Mouse (Mus musculus) heart, postnatal 36 days (tissue): ENCODE data around the gene Olfr49. TPM values are rescaled to one million over a fixed set of nuclear protein-coding genes. Genes with fewer than 3 reads are reported as not detected.

Experiments
- DNase-seq, 2 experiments: peaks; one replicate each; pipeline ENCODE4 v3.0.0; 2021 to 2022
- intact Hi-C: fragments of 180-260 bp; cut with DNase I; formaldehyde crosslinking; loops from one replicate; pipeline ENCODE4 v1.15.1; 2025
- total RNA-seq, 2 experiments: library from RNA; stranded (reverse); gene quantifications; 2 replicates each; pipeline ENCODE4 v1.2.3; 2021

Gene Olfr49
- not detected for total RNA-seq

- no peak for DNase-seq
- intact Hi-C loops, result no loop called here
Measured at GRCm38 (mm10) chr14:54284839-54285238, at the start of gene Olfr49. TSS of gene Olfr49 (minus strand) at chr14:54284939.

- intact Hi-C loops, result no loop called here
Measured at GRCm38 (mm10) chr14:54333452-54334189, 48.9 kb upstream of the Olfr49 start.

GRCm38 (mm10) chr14:54332176-54333074 lies 47.7 kb upstream of the Olfr49 start:
- intact Hi-C loops, result no loop called here
- DNase-seq, result no peak

More at GRCm38 (mm10) chr14:54333452-54334189, 48.9 kb upstream of the Olfr49 start:
- peak in 1 of 2 experiments; percentile 9 for DNase-seq

DNA sequence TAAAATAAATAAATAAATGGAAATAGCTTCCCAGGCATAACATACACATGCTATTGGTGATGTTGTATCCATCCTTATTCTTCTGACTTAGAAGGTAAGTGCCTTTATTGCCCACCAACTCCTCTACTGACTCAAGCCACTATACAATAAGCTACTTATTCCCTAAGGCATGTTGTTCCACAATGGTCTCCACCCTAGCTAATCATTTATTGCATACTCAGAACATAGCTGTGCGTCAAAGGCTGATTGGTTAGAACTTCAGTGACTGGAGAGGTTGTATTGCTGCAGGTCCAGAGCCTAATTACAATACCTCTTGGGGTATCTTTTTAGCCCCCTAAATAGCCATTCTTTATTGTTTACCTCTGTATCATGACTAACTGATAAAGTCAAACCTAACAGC lies 46.4 kb upstream of the Olfr49 start:
- intact Hi-C loops, result no loop called here

GRCm38 (mm10) chr14:54329201-54329600 lies 44.5 kb upstream of the Olfr49 start:
- intact Hi-C loops, result loop anchor here (5.0 kb wide), 1 partner anchor 92 kb away; no protein-coding TSS in a partner anchor
- DNase-seq, result no peak

More for the DNA sequence above, 46.4 kb upstream of the Olfr49 start:
- DNase-seq, result no peak

DNA sequence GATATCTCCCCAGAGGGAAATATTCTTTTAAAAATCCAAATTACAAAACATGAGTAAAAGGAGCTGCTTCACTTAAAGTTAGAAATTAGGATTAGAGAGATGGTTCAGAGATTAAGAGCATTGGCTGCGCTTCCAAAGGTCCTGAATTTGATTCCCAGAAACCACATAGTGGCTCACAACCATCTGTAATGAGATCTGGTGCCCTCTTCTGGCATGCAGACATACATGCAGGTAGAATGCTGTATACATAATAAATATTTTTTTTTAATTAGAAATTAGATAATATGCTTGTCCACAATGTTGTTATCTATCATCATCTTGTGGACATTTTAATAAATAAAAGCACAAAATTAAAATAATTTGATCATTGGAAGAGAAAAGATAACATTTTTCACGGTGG lies 43.8 kb upstream of the Olfr49 start:
- intact Hi-C loops, result loop anchor here (5.0 kb wide), 1 partner anchor 91 kb away; no protein-coding TSS in a partner anchor

GRCm38 (mm10) chr14:54324486-54324885 lies 39.7 kb upstream of the Olfr49 start:
- no peak for DNase-seq
- intact Hi-C loops, result no loop called here

More for the DNA sequence above, 43.8 kb upstream of the Olfr49 start:
- DNase-seq, result no peak

DNA sequence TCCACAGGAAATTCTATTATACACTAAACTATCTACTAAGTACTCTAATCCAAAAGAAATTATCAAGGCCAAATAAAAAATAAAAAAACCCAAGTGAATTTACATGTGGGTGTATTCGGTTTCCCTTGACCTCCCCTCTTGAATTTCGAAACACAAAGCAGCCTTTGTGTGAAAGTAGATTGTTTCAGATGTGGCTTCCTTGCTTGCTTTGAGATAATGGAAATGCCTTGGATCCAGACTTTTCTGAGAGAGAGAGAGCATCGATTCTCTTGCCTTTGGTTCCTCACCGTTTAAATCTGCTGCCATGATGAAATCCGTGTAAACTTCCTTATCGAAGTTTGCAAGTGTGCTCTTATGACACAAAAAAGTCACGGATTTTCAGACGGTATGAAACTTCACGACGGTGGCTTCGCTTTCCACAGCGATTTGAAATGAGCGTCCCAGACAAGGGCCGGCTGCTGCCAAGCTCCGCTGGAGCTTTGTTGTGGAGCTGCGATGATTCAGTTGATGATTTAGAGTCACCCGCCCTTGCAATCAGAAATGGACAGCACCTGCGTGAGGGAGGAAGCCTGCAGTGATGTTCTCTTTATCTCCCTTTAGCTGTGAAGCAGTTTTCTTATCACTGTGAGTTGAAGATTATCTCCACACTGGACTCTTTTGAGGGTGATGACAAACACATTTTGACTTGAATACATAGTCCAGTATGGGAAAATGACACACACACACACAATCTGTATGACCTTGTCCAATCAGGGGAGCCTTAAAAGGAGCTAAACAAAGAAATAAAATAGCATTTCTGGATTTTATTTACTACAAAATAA lies 37.0 kb upstream of the Olfr49 start:
- DNase-seq, result no peak
- intact Hi-C loops, result no loop called here

GRCm38 (mm10) chr14:54311763-54312162 lies 27.0 kb upstream of the Olfr49 start:
- intact Hi-C loops, result no loop called here
- DNase-seq, result no peak

DNA sequence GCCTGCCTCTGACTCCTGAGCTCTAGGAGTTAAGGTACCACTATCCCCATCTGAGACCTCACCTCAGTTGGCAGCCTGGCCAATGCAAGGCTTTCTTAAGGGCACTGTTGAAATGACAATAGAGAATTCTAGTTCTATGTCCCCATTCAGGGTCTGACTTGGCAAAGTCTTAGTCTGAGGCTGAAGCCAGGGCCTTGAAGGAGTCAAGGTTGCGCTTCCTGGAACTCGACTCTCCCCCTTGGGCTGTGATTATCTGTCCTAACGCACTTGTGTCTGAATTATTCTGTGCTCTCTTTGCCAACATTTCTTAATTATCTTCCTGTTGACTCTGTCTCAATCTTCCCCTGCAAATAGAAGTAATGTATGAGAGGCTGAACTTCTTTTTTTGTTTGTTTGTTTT lies 15.9 kb upstream of the Olfr49 start:
- intact Hi-C loops, result no loop called here
- DNase-seq, result no peak

GRCm38 (mm10) chr14:54300136-54300535 lies 15.4 kb upstream of the Olfr49 start:
- no peak for DNase-seq
- intact Hi-C loops, result no loop called here

DNA sequence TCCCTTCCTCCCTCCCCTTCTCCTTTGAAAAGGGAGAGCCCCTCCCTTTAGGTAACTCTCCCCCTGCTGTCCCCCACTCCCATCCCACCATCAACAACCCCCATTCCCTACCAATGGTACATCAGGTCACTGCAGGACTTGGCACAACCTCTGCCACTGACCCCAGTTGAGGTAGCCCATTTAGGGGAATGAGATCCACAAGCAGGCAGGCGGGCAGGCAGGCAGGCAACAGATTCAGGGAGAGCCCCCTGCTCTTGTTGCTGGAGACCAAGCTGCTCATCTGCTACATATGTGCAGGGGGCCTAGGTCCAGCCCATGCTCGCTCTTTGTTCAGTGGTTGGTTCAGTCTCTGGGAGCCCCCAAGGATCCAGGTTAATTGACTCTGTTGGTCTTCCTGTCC lies 8.3 kb downstream of the Olfr49 start:
- no peak for DNase-seq
- intact Hi-C loops, result no loop called here

GRCm38 (mm10) chr14:54272696-54273095 lies 12.0 kb downstream of the Olfr49 start:
- intact Hi-C loops, result no loop called here
- no peak for DNase-seq

DNA sequence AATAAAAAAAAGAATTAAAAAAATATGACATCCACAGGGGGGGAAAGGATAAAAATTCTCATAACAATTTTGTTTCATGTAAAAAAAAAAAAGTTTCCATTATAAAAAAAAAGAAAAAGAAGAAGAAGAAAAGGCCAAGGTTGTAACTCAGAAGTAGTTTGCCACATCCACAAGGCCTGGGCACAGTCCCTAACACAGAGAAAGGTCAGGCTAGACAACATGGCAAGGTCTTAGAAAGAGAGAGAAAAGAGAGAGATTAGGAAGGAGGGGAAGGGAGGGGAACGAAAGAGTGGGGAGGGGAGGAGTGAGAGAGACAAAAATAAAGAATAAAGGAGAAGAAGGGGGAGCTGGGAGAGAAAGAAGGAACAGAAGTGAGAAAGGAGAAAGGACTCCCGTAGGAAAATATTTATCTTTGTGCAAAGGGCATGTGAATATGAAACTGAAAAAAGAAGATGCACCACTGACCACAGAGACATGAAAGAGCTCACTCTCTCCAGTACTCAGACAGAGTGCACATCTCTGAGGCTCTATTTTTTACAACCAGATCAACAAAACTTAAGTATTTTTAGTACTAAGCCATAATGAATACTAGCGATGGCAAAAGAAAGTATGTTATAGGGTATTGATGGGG lies 12.6 kb downstream of the Olfr49 start:
- intact Hi-C loops, result no loop called here
- DNase-seq, result no peak

DNA sequence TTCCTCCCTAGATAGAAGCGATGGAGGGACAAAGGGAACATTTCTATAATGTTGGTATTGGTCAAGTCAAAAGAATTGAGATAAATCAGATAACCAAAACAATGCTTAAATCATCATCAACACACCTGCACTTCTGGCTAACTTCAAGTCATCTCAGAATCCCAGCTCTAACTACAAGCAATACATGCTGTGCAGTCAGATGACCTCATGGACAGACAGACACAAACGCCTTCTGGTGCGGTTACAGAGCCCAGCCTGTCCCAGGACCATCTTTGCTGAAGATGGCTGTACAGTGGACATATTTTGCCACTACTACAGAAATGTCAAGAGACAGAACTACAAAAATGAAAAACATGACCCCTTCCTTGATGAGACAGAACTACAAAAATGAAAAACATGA lies 14.3 kb downstream of the Olfr49 start:
- intact Hi-C loops, result no loop called here
- DNase-seq, result no peak

DNA sequence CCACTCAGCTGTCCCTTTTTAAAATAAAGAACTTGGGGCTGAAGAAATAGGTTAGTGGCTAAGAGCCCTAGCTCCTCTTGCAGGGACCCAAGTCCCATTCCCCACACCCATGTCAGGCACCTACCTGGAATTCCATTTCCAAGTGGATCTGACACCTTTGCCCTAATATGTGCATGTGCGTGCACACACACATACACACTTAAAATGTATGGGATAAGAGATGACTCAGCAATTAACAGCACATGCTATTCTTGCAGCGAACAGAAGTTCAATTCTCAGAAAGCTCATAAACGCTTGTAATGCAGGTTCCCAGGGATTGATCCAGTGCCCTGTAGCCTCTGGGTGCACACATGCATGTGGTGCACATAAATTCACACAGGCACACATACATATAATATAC lies 15.2 kb downstream of the Olfr49 start:
- no peak for DNase-seq
- intact Hi-C loops, result no loop called here

GRCm38 (mm10) chr14:54267966-54268365 lies 16.8 kb downstream of the Olfr49 start:
- intact Hi-C loops, result no loop called here

DNA sequence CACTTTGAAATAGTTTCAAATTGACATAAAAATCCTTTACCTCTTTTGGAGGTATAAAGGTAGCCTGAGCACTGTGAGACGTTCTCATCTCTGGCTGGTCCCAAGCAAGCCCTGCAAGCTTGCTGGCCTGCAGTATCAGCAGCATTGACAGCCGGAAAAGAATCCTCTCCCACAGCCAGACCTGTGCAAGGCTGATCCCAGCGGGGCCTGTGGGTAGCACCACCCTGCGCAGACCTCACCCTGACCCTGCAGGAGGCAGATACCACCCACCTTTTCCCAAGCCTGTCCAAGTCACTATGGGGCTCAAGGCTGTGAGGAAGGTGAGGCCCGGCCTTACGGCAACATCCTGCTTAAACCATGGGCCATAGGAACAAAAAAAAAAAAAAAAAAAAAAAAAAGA lies 18.8 kb downstream of the Olfr49 start:
- intact Hi-C loops, result no loop called here

More at GRCm38 (mm10) chr14:54267966-54268365, 16.8 kb downstream of the Olfr49 start:
- DNase-seq, result no peak

DNA sequence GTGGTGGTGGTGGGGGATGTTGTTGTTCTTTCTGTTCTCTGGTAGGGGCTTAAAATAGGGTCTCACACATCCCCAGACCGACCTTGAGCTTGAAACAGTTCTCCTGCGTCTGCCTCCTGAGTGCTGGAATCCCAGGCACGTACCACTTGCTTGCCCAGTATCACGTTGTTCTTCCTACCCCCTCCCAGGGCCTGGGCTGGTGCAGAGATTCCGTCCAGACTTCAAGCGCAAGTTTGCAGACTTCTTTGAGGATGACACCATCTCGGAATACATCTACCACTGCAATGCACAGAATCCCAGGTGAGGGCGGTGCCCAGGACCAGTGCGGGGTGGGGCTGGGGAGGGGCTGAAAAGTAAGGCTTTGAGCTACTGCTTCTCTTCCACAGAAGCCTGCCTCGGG lies 19.6 kb downstream of the Olfr49 start:
- DNase-seq, result no peak
- intact Hi-C loops, result no loop called here

More for the DNA sequence above, 18.8 kb downstream of the Olfr49 start:
- no peak for DNase-seq

- no peak for DNase-seq
- intact Hi-C loops, result no loop called here
Measured at GRCm38 (mm10) chr14:54264231-54264630, 20.5 kb downstream of the Olfr49 start.
